Mouse (Mus musculus): ENCODE measurements around the gene Slc18a3. TPM values are rescaled to one million over a fixed set of nuclear protein-coding genes. Genes with fewer than 3 reads are reported as not detected.

Slc18a3 gene
- polyA plus RNA-seq, 1 experiment from 2014 or later = 0.09 TPM

- WGBS = 81% methylated on average over 5 of the region's 5 CpGs
- no peaks in the 10 kb centered on the region for H3K36me3 ChIP-seq (replicated peaks)
- peaks cover 32% of the 10 kb centered on the region for H3K27me3 ChIP-seq (ENCODE audit: poor library complexity, severe bottlenecking)
- H3K4me1 ChIP-seq = peaks cover 32% of the 10 kb centered on the region
- no peak overlapping the region for H3K4me3 ChIP-seq
- no peak overlapping the region for H3K27ac ChIP-seq
- H3K9me3 ChIP-seq = no peaks in the 10 kb centered on the region
- DNase-seq (ENCODE audit: extremely low spot score, low spot score) = no peak
Measured at GRCm38 (mm10) chr14:32439316-32439715, 25.3 kb downstream of the Slc18a3 start.

- DNase-seq (ENCODE audit: extremely low spot score, low spot score) = no peak
- H3K27ac ChIP-seq = no peak overlapping the region
- 32% methylated on average over 5 of the region's 5 CpGs for WGBS
- H3K9me3 ChIP-seq = no peaks in the 10 kb centered on the region
- H3K27me3 ChIP-seq (ENCODE audit: poor library complexity, severe bottlenecking) = peaks cover 16% of the 10 kb centered on the region
- peaks cover 15% of the 10 kb centered on the region for H3K4me1 ChIP-seq
- no peak overlapping the region for H3K4me3 ChIP-seq
- H3K36me3 ChIP-seq (replicated peaks) = no peaks in the 10 kb centered on the region
Measured at GRCm38 (mm10) chr14:32437352-32437793, 27.3 kb downstream of the Slc18a3 start.

GRCm38 (mm10) chr14:32429030-32429602, 35.5 kb downstream of the Slc18a3 start:
- 32% methylated on average over 8 of the region's 8 CpGs for WGBS
- H3K27me3 ChIP-seq (ENCODE audit: poor library complexity, severe bottlenecking) = peaks cover 9% of the 10 kb centered on the region; the same call in 1 of the 2 replicates
- no peak overlapping the region for H3K4me3 ChIP-seq
- peaks cover 12% of the 10 kb centered on the region for H3K4me1 ChIP-seq
- no peak overlapping the region for H3K27ac ChIP-seq
- DNase-seq (ENCODE audit: extremely low spot score, low spot score) = no peak
- H3K9me3 ChIP-seq = no peaks in the 10 kb centered on the region
- H3K36me3 ChIP-seq (replicated peaks) = no peaks in the 10 kb centered on the region

GRCm38 (mm10) chr14:32423946-32424345, 40.7 kb downstream of the Slc18a3 start:
- Histone ChIP-seq H3K4me1 (peaks cover 14% of the 10 kb centered on the region), H3K9me3 (no peaks in the 10 kb centered on the region), H3K27ac (no peak overlapping the region), H3K36me3 (replicated peaks) (no peaks in the 10 kb centered on the region), H3K4me3 (no peak overlapping the region), H3K27me3 (ENCODE audit: poor library complexity, severe bottlenecking) (peaks cover 9% of the 10 kb centered on the region; the same call in 1 of the 2 replicates)
- WGBS = 90% methylated on average over 7 of the region's 7 CpGs
- no peak for DNase-seq (ENCODE audit: extremely low spot score, low spot score)

GRCm38 (mm10) chr14:32418747-32419146, 45.9 kb downstream of the Slc18a3 start:
- no peak for DNase-seq (ENCODE audit: extremely low spot score, low spot score)

More at GRCm38 (mm10) chr14:32418747-32419146, 45.9 kb downstream of the Slc18a3 start:
- Histone ChIP-seq H3K4me3 (no peak overlapping the region), H3K4me1 (peaks cover 8% of the 10 kb centered on the region; the same call in 1 of the 2 replicates), H3K27me3 (ENCODE audit: poor library complexity, severe bottlenecking) (no peaks in the 10 kb centered on the region), H3K27ac (no peak overlapping the region), H3K36me3 (replicated peaks) (no peaks in the 10 kb centered on the region), H3K9me3 (no peaks in the 10 kb centered on the region)
- WGBS = 87% methylated on average over 11 of the region's 11 CpGs

Other genes starting within 250 kb of the Slc18a3 start
- gene Ogdhl, start 142.8 kb downstream of the Slc18a3 start, polyA plus RNA-seq (2016; fragmentation: Nextera tagmentation; extraction: Ambion mirVana) = 18.3 and 18.4 TPM in 2 replicates
- gene 1700024G13Rik, start 76.5 kb downstream of the Slc18a3 start, polyA plus RNA-seq (2016; fragmentation: Nextera tagmentation; extraction: Ambion mirVana) = not detected in 2 replicates
- gene Chat, start 1.1 kb upstream of the Slc18a3 start, polyA plus RNA-seq (2016; fragmentation: Nextera tagmentation; extraction: Ambion mirVana) = not detected in 2 replicates
- gene Ercc6, start 48.7 kb upstream of the Slc18a3 start, polyA plus RNA-seq (2016; fragmentation: Nextera tagmentation; extraction: Ambion mirVana) = 28.9 TPM in 2 replicates
- 0.22 TPM in 1 of 2 replicates, not detected in the other for gene Prrxl1, start 134.6 kb upstream of the Slc18a3 start, polyA plus RNA-seq (2016; fragmentation: Nextera tagmentation; extraction: Ambion mirVana)
- 0.05 TPM in 1 of 2 replicates, not detected in the other for gene 3425401B19Rik, start 220.4 kb upstream of the Slc18a3 start, polyA plus RNA-seq (2016; fragmentation: Nextera tagmentation; extraction: Ambion mirVana)